Mouse (Mus musculus) lung, embryonic 14.5 days (tissue): ENCODE data around the gene Zbtb20. TPM values are rescaled to one million over a fixed set of nuclear protein-coding genes. Genes with fewer than 3 reads are reported as not detected.

Experiments used
- ATAC-seq: fragments of 200-750 bp; cut with Nextera tagmentation; 2 replicates; pipeline ENCODE4 v1.8.0; 2017; ENCODE audit warnings: mild to moderate bottlenecking, moderate TSS enrichment, moderate library complexity; ENCODE audit not compliant: insufficient read depth
- DNase-seq: peaks from one replicate; pipeline ENCODE4 v3.0.0-alpha.2; 2015
- H3K27ac ChIP-seq: fragments of 300-500 bp; sonication (generic); 2 replicates; pipeline ENCODE4 v1.5.1; 2014; ENCODE audit warnings: low read depth, mild to moderate bottlenecking, moderate library complexity
- H3K27me3 ChIP-seq: fragments of 300-500 bp; sonication (generic); 2 replicates; pipeline ENCODE4 v1.6.1; 2014; ENCODE audit warnings: low read length, control low read depth; ENCODE audit not compliant: insufficient read depth
- H3K36me3 ChIP-seq: fragments of 300-500 bp; sonication (generic); 2 replicates; pipeline ENCODE4 v1.6.1; 2014; ENCODE audit warnings: control low read depth; ENCODE audit not compliant: insufficient read depth
- H3K4me1 ChIP-seq: fragments of 300-500 bp; sonication (generic); 2 replicates; pipeline ENCODE4 v1.6.1; 2014; ENCODE audit warnings: antibody characterized with exemption, control low read depth; ENCODE audit not compliant: insufficient read depth
- H3K4me2 ChIP-seq: fragments of 300-500 bp; sonication (generic); 2 replicates; pipeline ENCODE4 v1.6.1; 2014; ENCODE audit warnings: mild to moderate bottlenecking
- H3K4me3 ChIP-seq: fragments of 300-500 bp; sonication (generic); 2 replicates; pipeline ENCODE4 v1.5.1; 2014; ENCODE audit warnings: low read depth, low read length
- H3K9ac ChIP-seq: fragments of 300-500 bp; sonication (generic); 2 replicates; pipeline ENCODE4 v1.6.1; 2014
- H3K9me3 ChIP-seq: fragments of 300-500 bp; sonication (generic); 2 replicates; pipeline ENCODE4 v1.6.1; 2016; ENCODE audit warnings: low read depth, low read length, control low read depth
- CTCF ChIP-seq: IDR thresholded peaks from 2 replicates; pipeline ENCODE4 v1.5.1; 2016; ENCODE audit warnings: antibody characterized with exemption, low read depth
- WGBS: fragments of 180-500 bp; shearing (Covaris S2); extraction: QIAGEN DNeasy Blood & Tissue Kit; methylation state at CpG from one replicate; pipeline ENCODE4 v1.1.7; 2014; 5-methylcytosine and 5-hydroxymethylcytosine counted together
- polyA plus RNA-seq: library from polyadenylated mRNA; unstranded; fragments of >200 nt; fragmentation: Nextera tagmentation; extraction: Ambion mirVana; gene quantifications from 2 replicates; pipeline ENCODE4 v1.2.1, GENCODE M21; 2014

The Zbtb20 gene
- polyA plus RNA-seq, 1 experiment from 2014 or later: 17.6 TPM

DNA sequence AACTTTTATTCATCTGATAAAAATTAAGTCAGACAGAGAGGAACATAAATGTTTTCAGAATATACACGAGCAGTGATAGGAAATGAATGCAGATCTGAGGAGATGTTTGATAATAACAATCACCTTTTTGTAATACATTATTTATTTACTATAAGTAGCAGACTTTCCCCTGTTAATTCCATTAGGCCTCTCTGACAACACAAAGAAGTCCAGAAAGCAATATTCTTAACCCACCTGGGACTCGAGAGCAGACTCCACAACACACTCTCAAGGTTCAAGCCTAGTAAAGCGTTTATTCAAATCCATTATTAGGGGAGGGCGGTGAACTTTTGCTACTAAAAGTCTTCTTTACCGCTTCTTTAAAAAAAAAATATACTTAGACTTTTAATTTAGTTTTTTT is 33.2 kb downstream of the Zbtb20 start:
- H3K4me2 ChIP-seq: peak overlapping the region; percentile 23; the same call in 1 of the 2 replicates
- no peak for ATAC-seq
- DNase-seq: no peak
- H3K27me3 ChIP-seq: no peaks in the 10 kb centered on the region
- no peaks in the 10 kb centered on the region for H3K36me3 ChIP-seq
- H3K4me1 ChIP-seq: no peaks in the 10 kb centered on the region
- no peak overlapping the region for H3K9ac ChIP-seq
- no peak for TF ChIP-seq CTCF
- H3K27ac ChIP-seq: no peak overlapping the region
- H3K4me3 ChIP-seq: no peak overlapping the region
- 70% methylated on average over 5 of the region's 5 CpGs for WGBS
- H3K9me3 ChIP-seq: no peaks in the 10 kb centered on the region

DNA sequence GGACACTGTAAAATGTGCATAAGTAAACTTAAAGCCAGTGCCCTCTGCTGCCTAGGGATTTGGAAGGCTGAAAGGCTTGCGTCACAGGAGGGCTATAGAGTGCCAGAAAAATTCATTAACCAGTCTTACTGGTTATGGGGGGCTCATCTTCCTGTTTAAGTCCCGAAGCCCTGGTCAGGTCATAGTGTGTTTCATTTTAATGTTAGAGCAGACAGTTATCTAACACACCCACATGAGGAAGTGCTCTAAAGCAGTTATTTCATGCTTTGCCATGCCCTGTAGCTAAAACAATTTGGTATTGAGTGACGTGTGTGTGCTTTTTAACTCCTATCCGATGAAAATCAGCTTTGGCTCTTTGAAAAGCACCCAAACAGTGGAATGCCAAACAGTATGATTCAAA is 34.3 kb downstream of the Zbtb20 start:
- no peaks in the 10 kb centered on the region for H3K4me1 ChIP-seq
- DNase-seq (peak; percentile 36), ATAC-seq (no peak)
- H3K27me3 ChIP-seq: no peaks in the 10 kb centered on the region
- no peaks in the 10 kb centered on the region for H3K36me3 ChIP-seq
- H3K4me3 ChIP-seq: no peak overlapping the region
- 32% methylated on average over 4 of the region's 4 CpGs for WGBS
- H3K9ac ChIP-seq: no peak overlapping the region
- H3K9me3 ChIP-seq: no peaks in the 10 kb centered on the region
- no peak overlapping the region for H3K27ac ChIP-seq
- H3K4me2 ChIP-seq: 0 out of 2 replicates have a peak overlapping the region, but pooled peaks have one; percentile 18
- no peak for TF ChIP-seq CTCF

DNA sequence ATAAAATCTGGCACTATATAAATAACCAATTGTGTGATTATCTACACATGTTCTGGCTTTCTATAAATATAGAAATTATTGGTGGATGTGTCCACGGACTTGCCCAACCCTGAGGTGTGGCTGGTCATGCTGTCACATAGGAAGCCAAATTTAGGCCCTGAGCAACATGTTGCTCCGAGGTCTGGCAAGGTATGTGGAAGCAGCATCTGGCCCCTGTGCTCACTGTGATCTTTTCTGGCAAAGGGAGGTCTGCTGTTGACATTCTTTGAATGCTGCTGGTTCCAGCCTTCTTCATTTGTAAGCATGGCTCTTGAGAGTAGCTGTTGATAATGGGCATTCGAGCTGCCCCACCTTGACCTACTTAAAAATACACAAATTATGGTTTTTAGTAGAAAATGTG is 35.0 kb downstream of the Zbtb20 start:
- H3K4me2 ChIP-seq: no peak overlapping the region
- no peak overlapping the region for H3K9ac ChIP-seq
- H3K27me3 ChIP-seq: no peaks in the 10 kb centered on the region
- H3K27ac ChIP-seq: no peak overlapping the region
- 45% methylated on average over 3 of the region's 3 CpGs for WGBS
- ATAC-seq: no peak; the same call in 1 of the 2 replicates
- H3K36me3 ChIP-seq: no peaks in the 10 kb centered on the region
- DNase-seq: peak; percentile 12
- H3K4me1 ChIP-seq: no peaks in the 10 kb centered on the region
- no peak for TF ChIP-seq CTCF
- H3K9me3 ChIP-seq: no peaks in the 10 kb centered on the region
- no peak overlapping the region for H3K4me3 ChIP-seq

- no peak overlapping the region for H3K4me2 ChIP-seq
- TF ChIP-seq CTCF: no peak
These were observed 35.6 kb downstream of the Zbtb20 start for GRCm38 (mm10) chr16:42911326-42911725.

DNA sequence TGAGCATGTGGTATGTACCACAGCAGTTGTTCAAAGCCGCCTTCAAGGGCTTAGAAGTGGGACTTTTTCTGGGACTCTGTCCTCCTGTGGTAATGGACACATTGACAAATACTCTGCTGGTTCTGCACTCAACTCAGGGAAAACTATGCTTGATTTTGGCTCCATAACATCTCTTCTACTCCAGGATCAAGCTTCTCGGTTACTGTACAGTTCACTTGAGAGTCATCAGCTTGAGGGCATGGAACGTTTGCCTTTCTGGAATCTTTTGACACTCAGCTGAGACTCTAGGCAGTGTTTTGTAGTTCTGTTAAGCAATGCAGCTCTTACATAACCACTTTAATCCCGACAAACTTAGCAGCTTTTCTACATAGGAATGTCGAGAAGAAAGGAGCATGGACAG is 36.1 kb downstream of the Zbtb20 start:
- Histone ChIP-seq H3K27me3 (no peaks in the 10 kb centered on the region), H3K9ac (no peak overlapping the region), H3K4me3 (no peak overlapping the region), H3K27ac (no peak overlapping the region), H3K36me3 (no peaks in the 10 kb centered on the region), H3K9me3 (no peaks in the 10 kb centered on the region), H3K4me1 (no peaks in the 10 kb centered on the region), H3K4me2 (no peak overlapping the region)
- WGBS: 67% methylated on average over 5 of the region's 5 CpGs
- TF ChIP-seq CTCF: no peak
- ATAC-seq (no peak), DNase-seq (no peak)

More at GRCm38 (mm10) chr16:42911326-42911725, 35.6 kb downstream of the Zbtb20 start:
- H3K27ac ChIP-seq: no peak overlapping the region
- H3K9ac ChIP-seq: no peak overlapping the region
- 85% methylated on average over 4 of the region's 4 CpGs for WGBS
- no peaks in the 10 kb centered on the region for H3K4me1 ChIP-seq
- H3K9me3 ChIP-seq: no peaks in the 10 kb centered on the region
- no peaks in the 10 kb centered on the region for H3K27me3 ChIP-seq
- DNase-seq (no peak), ATAC-seq (no peak)
- H3K36me3 ChIP-seq: no peaks in the 10 kb centered on the region
- H3K4me3 ChIP-seq: no peak overlapping the region

- no peaks in the 10 kb centered on the region for H3K4me1 ChIP-seq
- H3K4me3 ChIP-seq: no peak overlapping the region
- WGBS: 73% methylated on average over 8 of the region's 8 CpGs
- H3K4me2 ChIP-seq: no peak overlapping the region
- no peak overlapping the region for H3K27ac ChIP-seq
- ATAC-seq (no peak), DNase-seq (no peak)
- no peak overlapping the region for H3K9ac ChIP-seq
- no peaks in the 10 kb centered on the region for H3K9me3 ChIP-seq
- no peaks in the 10 kb centered on the region for H3K27me3 ChIP-seq
- no peaks in the 10 kb centered on the region for H3K36me3 ChIP-seq
- TF ChIP-seq CTCF: no peak
These were observed 37.6 kb downstream of the Zbtb20 start for GRCm38 (mm10) chr16:42913291-42913690.

DNA sequence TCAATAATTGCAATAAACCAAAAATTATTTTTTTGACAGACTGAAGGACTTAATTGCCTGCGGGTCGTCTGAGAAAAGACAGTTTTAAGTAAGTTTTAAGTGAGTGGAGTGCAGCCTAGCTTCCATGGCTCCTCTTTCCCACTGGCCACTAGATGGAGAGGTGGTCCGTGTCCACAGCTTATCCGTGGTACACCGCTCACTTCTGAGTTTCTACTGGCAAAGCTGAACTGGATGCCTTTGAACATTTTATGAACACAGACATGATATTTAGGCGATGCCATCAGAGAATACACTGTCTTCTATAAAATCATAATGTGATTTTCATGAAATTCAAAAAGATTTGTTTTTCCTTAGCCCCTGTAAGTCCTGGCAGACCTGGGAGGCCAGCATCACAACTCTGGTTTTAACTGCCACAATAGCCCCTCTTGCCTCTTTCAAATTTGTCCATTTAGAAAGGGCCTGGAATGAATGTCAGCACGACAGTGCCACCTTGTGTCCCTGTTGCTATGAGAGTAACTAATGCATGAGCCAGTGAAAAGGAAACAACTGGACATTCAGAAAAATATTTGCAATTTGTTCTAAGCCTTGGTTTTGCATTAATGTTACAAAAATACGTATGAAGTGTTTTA is 38.9 kb downstream of the Zbtb20 start:
- ATAC-seq: peak; percentile 69; the same call in 1 of the 2 replicates
- H3K27ac ChIP-seq: no peak overlapping the region
- DNase-seq: peak; percentile 82

More for the DNA sequence above, 38.9 kb downstream of the Zbtb20 start:
- peak; percentile 58 for TF ChIP-seq CTCF
- H3K4me1 ChIP-seq: no peaks in the 10 kb centered on the region
- no peak overlapping the region for H3K4me2 ChIP-seq
- H3K36me3 ChIP-seq: no peaks in the 10 kb centered on the region
- H3K27me3 ChIP-seq: no peaks in the 10 kb centered on the region
- H3K4me3 ChIP-seq: no peak overlapping the region
- WGBS: 48% methylated on average over 8 of the region's 8 CpGs
- no peaks in the 10 kb centered on the region for H3K9me3 ChIP-seq
- no peak overlapping the region for H3K9ac ChIP-seq
